Mouse (Mus musculus): ENCODE measurements around the gene Hsd17b1.

Gene Hsd17b1

GRCm38 (mm10) chr11:101127075-101127474 is 48.9 kb downstream of the Hsd17b1 start:
- peak; percentile 36 for DNase-seq (ENCODE audit: low read depth, low spot score)

DNA sequence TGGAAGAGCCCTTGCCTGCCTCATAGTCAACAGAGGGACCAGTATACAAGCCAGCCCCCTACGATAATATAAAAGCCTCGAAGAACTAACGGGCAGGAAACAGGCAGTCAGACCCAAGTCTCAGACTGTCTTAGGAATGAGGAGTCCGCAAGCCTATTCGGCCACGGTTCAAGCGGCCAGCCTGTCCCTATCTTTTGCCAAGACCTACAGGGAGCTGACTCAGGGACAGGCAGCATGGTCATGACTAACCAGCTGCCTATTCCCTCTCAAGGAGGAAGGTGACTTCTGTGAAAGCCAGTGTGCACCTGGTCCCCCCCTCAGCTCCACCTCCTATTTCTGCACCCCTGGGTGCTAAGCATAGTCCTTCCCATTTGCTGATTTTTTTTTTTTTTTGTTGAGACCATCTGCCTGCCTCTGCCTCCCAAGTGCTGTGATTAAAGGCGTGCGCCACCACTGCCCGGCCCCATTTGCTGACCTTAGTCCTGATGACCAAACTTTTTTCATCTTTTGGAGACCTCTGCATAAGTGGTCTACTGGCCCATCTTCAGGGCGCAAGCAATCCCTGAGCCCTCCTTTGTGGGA is 50.9 kb downstream of the Hsd17b1 start:
- DNase-seq (ENCODE audit: low read depth, low spot score) = no peak
